Mouse (Mus musculus) ovary, postnatal 10 days (tissue): ENCODE measurements around the gene Fam45a.
A peak's percentile ranks its signal among the peaks of the same experiment; 100 is the strongest.

Experiments
- DNase-seq: peaks from one replicate; pipeline ENCODE4 v3.0.0; 2022; ENCODE audit warnings: low spot score

Fam45a gene

DNA sequence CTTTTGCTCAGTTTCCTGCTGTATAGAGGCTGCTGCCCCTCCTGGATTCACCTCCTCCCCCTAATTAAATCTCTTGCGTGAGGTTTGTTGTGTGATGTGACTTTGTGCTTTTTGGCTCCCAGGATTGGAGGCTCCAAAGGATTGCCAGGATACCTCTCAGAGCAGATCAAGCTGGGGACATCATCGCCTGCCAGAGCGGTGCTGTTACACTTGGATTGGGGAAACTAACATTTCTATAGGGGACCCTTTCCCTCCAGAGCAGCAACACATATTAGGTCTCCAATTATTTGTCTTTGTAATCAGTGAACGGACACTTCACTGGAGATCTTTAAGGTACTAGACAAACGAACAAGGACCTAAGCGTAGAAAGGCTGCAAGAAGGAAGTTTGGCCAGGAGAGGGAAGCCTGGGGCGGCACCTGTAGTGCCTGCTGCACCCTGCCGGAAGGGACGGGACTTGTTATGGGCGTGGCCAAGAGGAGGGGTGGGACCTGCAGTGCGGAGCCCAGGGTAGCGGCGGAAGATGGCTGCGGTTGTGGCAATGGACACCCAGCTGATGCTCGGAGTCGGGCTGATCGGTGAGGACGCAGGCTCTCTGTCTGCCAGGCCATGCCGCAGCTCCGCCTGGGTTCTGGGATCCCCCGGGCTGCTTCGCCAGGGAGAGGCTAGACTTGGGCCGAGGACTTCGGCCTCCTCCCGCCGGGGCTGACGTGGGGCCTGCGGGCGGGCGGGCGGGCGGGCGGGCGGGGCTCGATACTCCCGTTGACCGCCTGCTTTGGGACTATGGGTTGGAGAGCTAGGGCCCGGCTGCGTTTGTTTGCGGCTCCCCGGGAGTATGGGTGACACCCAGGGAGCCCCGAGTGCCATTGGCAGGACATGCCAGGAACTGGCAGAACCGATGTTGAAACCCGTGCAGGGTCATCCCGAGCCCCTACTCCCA lies at the start of gene Fam45a:
Fam45a (plus strand) TSS at position 488 of the 938 bp plus-strand sequence.
- DNase-seq, result peak; percentile 63

DNA sequence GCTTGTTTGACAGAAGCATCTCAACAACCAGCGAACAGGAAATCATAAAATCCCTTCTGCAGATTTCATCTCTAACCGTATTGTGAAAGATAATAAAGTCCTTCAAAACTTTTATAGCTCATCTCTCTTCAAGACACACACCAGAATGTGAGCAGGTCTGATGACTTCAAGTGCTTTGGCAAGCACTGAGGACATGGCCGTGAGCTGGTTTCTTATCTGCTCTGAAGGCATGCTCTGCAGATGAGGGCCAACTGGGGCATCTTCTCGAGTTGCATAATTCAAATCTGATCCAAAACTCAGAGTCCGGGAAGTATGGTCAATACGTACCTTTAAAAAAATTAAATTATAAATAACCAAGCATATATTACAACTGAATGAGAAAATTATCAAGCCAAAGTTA lies 38.0 kb upstream of the Fam45a start:
- no peak for DNase-seq

DNA sequence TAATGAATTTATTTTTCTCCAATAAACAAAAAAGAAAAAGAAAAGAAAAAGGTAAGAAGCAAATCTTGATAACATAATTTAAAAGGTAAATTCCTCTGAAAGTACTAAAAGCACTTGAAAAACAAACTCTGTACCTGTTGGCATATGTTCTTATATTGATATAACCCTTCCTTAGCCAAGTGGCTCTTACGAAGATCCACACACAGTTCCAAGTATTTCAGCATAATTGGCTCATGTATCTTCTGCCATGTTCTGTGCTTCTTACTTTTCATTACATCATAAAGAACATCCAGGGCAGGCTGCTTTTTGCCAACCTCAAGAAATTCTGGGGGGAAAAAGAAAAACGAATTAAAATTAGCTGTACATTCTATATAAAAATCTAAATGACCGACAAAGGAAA lies 29.4 kb upstream of the Fam45a start:
- no peak for DNase-seq

DNA sequence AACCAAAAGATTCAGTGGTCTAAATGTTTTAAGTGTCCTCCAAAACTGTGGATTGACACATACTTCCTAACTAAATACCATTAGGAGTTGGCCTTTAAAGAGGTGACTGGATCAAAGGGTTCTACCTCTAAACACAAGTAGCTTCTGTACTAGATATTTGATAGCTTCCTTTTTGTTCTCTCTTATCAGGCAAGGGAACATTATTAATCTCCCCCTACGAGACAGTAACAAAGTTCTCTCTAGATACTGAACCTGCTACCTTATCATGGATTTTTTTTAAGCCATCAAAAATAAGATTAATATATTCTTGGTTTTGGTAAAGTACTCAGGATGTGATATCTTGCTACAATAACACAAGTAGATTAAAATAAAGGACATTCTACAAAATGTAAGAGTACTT lies 26.7 kb upstream of the Fam45a start:
- no peak for DNase-seq

DNA sequence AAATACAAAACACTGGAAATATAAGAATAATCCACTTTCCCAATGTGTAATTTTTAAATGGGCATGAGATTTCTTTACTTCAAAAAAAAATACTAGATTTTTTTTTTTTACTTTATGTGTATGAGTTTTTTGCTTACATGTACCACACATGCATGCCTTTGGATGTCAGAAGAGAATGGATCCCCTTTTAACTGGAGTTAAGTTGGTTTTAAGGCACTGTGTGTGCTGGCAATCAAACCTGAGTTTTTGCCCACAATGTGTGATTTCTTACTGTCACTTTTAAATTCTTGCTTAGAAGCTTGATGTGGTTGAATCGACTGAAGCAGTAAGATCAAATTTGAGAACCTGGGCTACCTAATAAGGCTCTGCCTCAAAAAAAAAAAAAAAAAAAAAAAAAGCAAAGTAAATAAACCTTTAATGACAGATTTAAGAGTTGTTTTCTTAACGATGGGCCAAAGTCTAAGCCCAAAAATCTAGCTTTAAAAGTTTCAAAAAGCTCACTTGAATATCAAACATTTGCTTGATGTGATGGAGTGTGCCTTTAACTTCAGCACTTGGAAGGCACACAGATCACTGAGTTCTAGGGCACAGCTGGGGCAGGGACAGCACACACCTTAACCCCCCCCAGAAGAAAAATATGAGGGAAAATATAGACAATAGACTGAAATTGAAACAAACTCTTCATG lies 23.8 kb upstream of the Fam45a start:
- no peak for DNase-seq

DNA sequence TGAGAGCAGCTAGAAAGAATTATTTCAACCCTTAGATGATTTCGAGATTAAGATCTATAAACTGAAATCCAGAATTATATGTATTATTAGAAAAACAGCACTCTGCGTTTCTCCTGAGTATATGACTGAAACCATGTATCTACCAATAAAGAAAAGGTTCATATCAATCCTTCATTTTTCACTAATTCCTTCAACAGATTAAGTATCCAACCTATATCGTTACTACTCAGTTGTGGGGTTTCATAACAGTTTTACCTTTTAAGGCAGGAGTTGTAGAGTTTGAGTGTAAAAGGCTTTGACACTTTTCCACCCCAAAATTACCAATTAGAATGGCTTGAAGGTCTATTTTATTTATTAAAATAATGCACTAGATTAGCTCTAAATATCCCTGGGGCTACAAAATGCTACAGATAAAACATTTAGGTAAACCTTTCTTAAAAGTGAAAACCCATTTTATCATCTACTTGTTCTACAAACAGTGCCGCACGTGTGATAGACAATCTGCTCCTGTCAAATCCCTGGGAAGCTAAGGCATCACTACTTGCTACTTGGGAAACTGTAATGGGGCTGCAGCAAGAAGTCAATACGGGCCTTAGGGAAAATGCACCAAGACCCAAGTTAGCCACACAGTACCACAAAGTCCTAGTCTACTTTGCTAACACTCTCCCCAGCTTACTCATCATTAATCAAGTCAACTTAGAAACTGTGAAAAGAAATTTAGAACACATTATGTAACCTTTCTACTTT lies 23.0 kb upstream of the Fam45a start:
- DNase-seq, result no peak

DNA sequence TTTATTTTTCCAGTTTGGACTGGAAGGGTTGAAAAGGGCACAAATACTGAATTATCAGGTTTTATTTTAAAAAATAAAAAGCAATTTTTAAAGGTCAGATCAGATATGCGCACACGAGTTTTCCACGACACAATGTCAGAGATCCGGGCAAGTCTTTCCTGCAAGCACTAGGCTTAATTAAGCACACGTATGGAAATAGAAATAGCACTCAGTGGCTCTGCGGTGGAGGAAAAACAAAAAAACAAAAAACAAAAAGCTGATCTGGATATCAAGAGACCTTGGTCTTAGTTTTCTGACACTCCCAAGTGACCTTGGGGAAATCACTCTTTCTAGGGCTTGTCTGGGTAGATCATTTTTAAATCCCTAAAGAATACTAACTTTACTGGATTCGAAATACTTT lies 21.9 kb upstream of the Fam45a start:
- no peak for DNase-seq

DNA sequence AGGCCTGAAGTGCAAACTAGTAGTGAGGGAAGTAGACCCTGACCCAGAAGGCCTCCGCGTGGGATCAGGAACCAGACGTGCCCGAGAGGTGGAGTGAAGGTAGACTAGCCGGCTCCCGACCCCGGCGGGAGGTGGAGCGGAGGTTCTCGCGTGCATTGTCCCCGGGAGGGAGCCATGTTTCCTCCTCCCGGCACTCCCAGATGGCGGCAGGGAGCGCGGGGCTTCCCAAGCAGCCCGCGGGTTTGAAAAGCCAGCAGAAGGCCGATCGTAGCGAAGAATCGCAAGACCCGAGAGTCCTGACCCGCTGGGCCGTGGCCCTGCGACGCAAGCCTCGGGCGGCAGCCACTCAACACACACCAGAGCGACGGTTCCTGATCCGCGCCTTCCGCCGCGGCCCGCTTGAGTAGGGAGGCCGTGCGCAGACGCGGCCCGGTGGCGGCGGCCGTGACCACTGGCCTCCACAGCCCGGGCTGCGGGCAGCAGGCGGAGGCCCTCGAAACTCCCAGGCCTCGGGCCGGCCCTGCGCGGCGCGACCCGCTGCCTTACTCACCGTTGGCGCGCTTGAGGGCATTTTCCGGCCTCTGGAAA lies 21.4 kb upstream of the Fam45a start:
- DNase-seq, result no peak

GRCm38 (mm10) chr19:60790551-60791161 lies 20.7 kb upstream of the Fam45a start, which contains the start of gene Eif3a:
Eif3a (minus strand) TSS chr19:60790658.
- DNase-seq, result peak; percentile 90

- no peak for DNase-seq
Observed at GRCm38 (mm10) chr19:60791164-60791563, 20.2 kb upstream of the Fam45a start.

GRCm38 (mm10) chr19:60793170-60793707 lies 18.1 kb upstream of the Fam45a start:
- DNase-seq, result no peak

DNA sequence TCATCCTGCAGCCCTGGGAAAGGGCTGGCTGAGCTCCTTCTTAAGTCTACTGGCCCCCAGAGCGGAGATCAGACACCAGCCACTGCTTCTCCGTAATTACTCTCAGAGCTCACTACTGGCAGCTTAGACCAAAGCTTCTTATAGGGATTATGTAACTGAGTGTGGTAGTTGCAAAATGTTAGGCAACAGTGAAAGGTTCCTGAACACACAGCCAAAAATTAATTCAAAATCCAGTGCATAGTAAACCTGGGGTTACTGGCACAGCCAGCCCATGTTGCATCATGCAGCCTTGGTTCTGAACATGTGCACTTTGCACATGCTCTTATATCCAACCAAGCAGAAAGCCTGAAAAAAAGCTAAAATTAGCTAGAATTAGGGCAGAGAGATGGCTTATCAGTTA lies 16.1 kb upstream of the Fam45a start:
- no peak for DNase-seq

DNA sequence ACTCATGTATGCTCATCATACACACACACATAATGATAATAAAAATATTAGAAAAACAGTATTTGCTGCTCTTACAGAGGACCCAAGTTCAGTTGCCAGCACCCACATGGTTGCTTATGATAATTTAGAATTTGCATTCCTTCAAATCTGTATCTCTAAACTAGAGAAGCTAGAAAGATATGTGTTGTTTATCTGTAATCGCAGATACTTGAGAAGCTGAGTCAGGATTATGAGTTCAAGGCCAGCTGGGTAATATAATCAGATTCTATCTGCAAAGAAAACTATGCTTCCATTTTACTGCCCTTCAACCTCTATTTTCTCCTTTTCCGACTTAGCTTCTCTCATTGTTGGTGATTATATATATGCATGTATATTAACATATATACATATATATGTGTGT lies 14.0 kb upstream of the Fam45a start:
- no peak for DNase-seq

- no peak for DNase-seq
Observed at GRCm38 (mm10) chr19:60799867-60800569, 11.4 kb upstream of the Fam45a start.

- no peak for DNase-seq
Observed at GRCm38 (mm10) chr19:60804903-60805302, 6.5 kb upstream of the Fam45a start.

- no peak for DNase-seq
Observed at GRCm38 (mm10) chr19:60809927-60810326, 1.5 kb upstream of the Fam45a start.

GRCm38 (mm10) chr19:60812036-60812389 lies 628 bp downstream of the Fam45a start:
- no peak for DNase-seq

GRCm38 (mm10) chr19:60813133-60813532 lies 1.7 kb downstream of the Fam45a start:
- DNase-seq, result no peak

DNA sequence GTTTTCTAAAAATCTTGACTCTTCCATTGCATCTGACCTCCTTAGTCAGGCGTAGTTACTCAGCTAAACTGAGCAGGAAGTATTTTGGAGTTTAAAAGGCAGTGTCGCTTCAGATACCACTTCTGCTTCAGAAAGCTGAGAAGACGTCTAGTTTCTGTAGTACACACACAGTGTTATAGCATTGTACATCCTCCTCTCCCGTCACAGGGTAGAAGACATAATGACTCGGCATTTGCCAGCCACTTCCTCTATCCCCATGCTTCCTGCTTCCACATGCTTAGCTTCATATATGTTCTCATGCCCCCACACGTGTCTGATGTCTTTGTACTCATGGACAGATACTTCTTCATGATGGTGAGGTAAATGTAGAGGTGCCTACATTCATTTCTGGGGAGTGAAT lies 7.3 kb downstream of the Fam45a start:
- no peak for DNase-seq

DNA sequence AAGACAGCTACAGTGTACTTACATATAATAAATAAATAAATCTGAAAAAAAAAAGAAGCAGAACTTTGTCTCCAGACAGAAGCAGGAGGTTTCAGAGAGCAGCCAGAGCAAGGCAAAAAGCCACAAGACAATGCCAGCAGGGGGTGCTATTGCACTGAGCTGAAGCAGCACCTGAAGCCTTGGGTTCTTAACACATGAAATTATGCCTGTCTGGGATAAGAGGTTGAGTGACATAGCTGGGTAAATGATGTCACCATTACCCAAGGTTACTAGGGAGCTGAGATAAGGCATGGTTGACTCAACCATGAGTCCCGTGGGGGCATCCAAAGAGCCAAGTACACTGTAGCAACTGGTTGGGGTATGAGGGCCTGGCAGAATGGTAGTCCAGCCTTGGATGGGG lies 26.4 kb downstream of the Fam45a start:
- peak; percentile 28 for DNase-seq

DNA sequence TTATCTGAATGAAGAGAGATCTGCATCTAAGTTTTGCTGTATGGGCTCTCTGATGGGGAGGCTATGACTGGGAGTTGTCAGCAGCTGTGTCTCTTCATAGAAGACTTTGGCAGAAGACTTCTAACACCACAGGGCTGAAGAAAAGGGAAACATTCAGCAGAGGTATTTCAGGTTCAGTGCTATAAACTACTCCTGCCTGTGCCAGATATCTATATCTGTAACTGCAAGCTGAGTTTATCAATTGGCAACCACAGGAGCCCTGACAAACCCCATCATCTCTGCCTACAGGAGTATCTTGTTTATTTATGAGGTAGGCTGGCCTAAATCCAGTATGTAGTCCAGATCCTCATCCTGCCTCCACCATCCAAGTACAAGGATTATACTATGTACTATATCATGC lies 31.9 kb downstream of the Fam45a start:
- DNase-seq, result no peak
